Mouse (Mus musculus): ENCODE data around the gene Disp1. TPM values are rescaled to one million over a fixed set of nuclear protein-coding genes. Genes with fewer than 3 reads are reported as not detected.

The Disp1 gene
- total RNA-seq, 1 experiment from 2014 or later, result 12.5 TPM

- DNase-seq, result no peak
Measured at GRCm38 (mm10) chr1:183163512-183164189, 57.7 kb downstream of the Disp1 start.

GRCm38 (mm10) chr1:183161057-183161456, 60.3 kb downstream of the Disp1 start:
- DNase-seq, result no peak

- DNase-seq, result no peak
Measured at GRCm38 (mm10) chr1:183160188-183160587, 61.1 kb downstream of the Disp1 start.

- DNase-seq, result no peak
Measured at GRCm38 (mm10) chr1:183159183-183159582, 62.1 kb downstream of the Disp1 start.

GRCm38 (mm10) chr1:183155600-183155999, 65.7 kb downstream of the Disp1 start:
- DNase-seq, result peak; percentile 17

GRCm38 (mm10) chr1:183154296-183155204, 66.8 kb downstream of the Disp1 start:
- peak; percentile 10 for DNase-seq

GRCm38 (mm10) chr1:183153354-183153753, 68.0 kb downstream of the Disp1 start:
- DNase-seq, result no peak

- no peak for DNase-seq
Measured at GRCm38 (mm10) chr1:183151510-183152319, 69.6 kb downstream of the Disp1 start.

GRCm38 (mm10) chr1:183150379-183150840, 70.9 kb downstream of the Disp1 start:
- no peak for DNase-seq

GRCm38 (mm10) chr1:183149571-183150105, 71.7 kb downstream of the Disp1 start:
- DNase-seq, result no peak

GRCm38 (mm10) chr1:183147438-183147841, 73.9 kb downstream of the Disp1 start:
- DNase-seq, result peak; percentile 71

- no peak for DNase-seq
Measured at GRCm38 (mm10) chr1:183146795-183147194, 74.5 kb downstream of the Disp1 start.

- no peak for DNase-seq
Measured at GRCm38 (mm10) chr1:183146102-183146735, 75.1 kb downstream of the Disp1 start.

- no peak for DNase-seq
Measured at GRCm38 (mm10) chr1:183144602-183145205, 76.6 kb downstream of the Disp1 start.

GRCm38 (mm10) chr1:183143246-183143645, 78.1 kb downstream of the Disp1 start:
- no peak for DNase-seq

- DNase-seq, result no peak
Measured at GRCm38 (mm10) chr1:183142566-183142965, 78.8 kb downstream of the Disp1 start.

- no peak for DNase-seq
Measured at GRCm38 (mm10) chr1:183141329-183141728, 80.0 kb downstream of the Disp1 start.

- no peak for DNase-seq
Measured at GRCm38 (mm10) chr1:183140511-183141268, 80.6 kb downstream of the Disp1 start.

- DNase-seq, result no peak
Measured at GRCm38 (mm10) chr1:183138088-183138487, 83.2 kb downstream of the Disp1 start.

GRCm38 (mm10) chr1:183134427-183134826, 86.9 kb downstream of the Disp1 start:
- DNase-seq, result no peak

Data from adrenal gland, postnatal 14 days (tissue).